Mouse (Mus musculus): ENCODE measurements at regions not wholly inside any gene's neighbourhood (a gene's known extent, or its start where the extent isn't known, plus 50 kb on each side); places are given as distances from the start of the nearest gene placed in this dataset.

DNA sequence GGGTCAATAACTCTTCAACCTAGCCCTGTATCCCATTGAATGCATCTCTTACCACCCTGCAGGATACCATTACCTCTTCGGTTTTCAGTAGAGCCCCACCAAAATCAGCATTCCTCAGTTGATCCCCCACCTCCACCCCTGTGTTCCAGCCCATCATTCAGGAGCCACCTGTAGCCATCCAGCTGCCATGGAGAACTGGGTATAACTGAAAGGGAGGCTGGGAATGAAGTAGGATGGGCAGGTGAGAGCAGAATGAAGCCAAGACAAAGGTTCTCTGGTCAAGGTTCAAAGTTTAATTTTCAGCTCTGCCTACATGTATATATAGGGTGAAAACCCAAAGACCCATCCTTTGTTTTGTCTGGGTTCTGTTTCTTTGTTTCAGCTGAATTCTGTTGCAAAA lies 121.4 kb downstream of the Gnat3 start:
- TF ChIP-seq POLR2A (IDR thresholded peaks at IDR 0.05; ENCODE audit: borderline replicate concordance, control insufficient read depth, low read depth, low read length) (no peak), CTCF (IDR thresholded peaks at IDR 0.05; ENCODE audit: control insufficient read depth, insufficient read depth, low read length) (no peak)
